Mouse (Mus musculus): ENCODE results near the gene Mark2. TPM values are rescaled to one million over a fixed set of nuclear protein-coding genes. Genes with fewer than 3 reads are reported as not detected.
A peak's percentile ranks its signal among the peaks of the same experiment; 100 is the strongest.

Gene Mark2
- polyA plus RNA-seq, 1 experiment = 52.1 TPM

GRCm38 (mm10) chr19:7236742-7237141 lies 104.9 kb downstream of the Mark2 start:
- Histone ChIP-seq H3K36me3 (ENCODE audit: control insufficient read depth, insufficient read depth, low read length, poor library complexity, severe bottlenecking) (peaks cover 16% of the 10 kb centered on the region), H3K4me3 (ENCODE audit: low read depth, low read length) (no peak overlapping the region), H3K4me1 (ENCODE audit: control insufficient read depth, insufficient read depth, low read length) (no peaks in the 10 kb centered on the region), H3K27ac (ENCODE audit: insufficient read depth, low read length) (no peak overlapping the region), H3K27me3 (ENCODE audit: control insufficient read depth, insufficient read depth, low read length, poor library complexity, severe bottlenecking) (no peaks in the 10 kb centered on the region), H3K9me3 (replicated peaks; ENCODE audit: control insufficient read depth, insufficient read depth, low read length, poor library complexity, severe bottlenecking) (no peaks in the 10 kb centered on the region), H3K9ac (ENCODE audit: low read depth, poor library complexity, severe bottlenecking) (no peak overlapping the region)
- no peak for TF ChIP-seq CTCF (IDR thresholded peaks at IDR 0.05; ENCODE audit: low read depth, low read length)
- TF ChIP-seq EP300 (IDR thresholded peaks at IDR 0.05; ENCODE audit: insufficient read depth, low read depth, low read length) = no peak
- no peak for TF ChIP-seq POLR2A (IDR thresholded peaks at IDR 0.05; ENCODE audit: insufficient read depth, low read length)

GRCm38 (mm10) chr19:7236011-7236410 lies 105.6 kb downstream of the Mark2 start:
- TF ChIP-seq EP300 (IDR thresholded peaks at IDR 0.05; ENCODE audit: insufficient read depth, low read depth, low read length) (no peak), CTCF (IDR thresholded peaks at IDR 0.05; ENCODE audit: low read depth, low read length) (no peak), POLR2A (IDR thresholded peaks at IDR 0.05; ENCODE audit: insufficient read depth, low read length) (no peak)
- Histone ChIP-seq H3K36me3 (ENCODE audit: control insufficient read depth, insufficient read depth, low read length, poor library complexity, severe bottlenecking) (peaks cover 24% of the 10 kb centered on the region), H3K9ac (ENCODE audit: low read depth, poor library complexity, severe bottlenecking) (no peak overlapping the region)

GRCm38 (mm10) chr19:7235461-7235860 lies 106.2 kb downstream of the Mark2 start:
- no peak for TF ChIP-seq EP300 (IDR thresholded peaks at IDR 0.05; ENCODE audit: insufficient read depth, low read depth, low read length)
- no peak for TF ChIP-seq POLR2A (IDR thresholded peaks at IDR 0.05; ENCODE audit: insufficient read depth, low read length)
- no peak for TF ChIP-seq CTCF (IDR thresholded peaks at IDR 0.05; ENCODE audit: low read depth, low read length)
- no peak overlapping the region for H3K9ac ChIP-seq (ENCODE audit: low read depth, poor library complexity, severe bottlenecking)
- H3K36me3 ChIP-seq (ENCODE audit: control insufficient read depth, insufficient read depth, low read length, poor library complexity, severe bottlenecking) = peaks cover 28% of the 10 kb centered on the region

More at GRCm38 (mm10) chr19:7236011-7236410, 105.6 kb downstream of the Mark2 start:
- H3K4me3 ChIP-seq (ENCODE audit: low read depth, low read length) = no peak overlapping the region
- H3K27ac ChIP-seq (ENCODE audit: insufficient read depth, low read length) = no peak overlapping the region
- no peaks in the 10 kb centered on the region for H3K9me3 ChIP-seq (replicated peaks; ENCODE audit: control insufficient read depth, insufficient read depth, low read length, poor library complexity, severe bottlenecking)
- no peaks in the 10 kb centered on the region for H3K27me3 ChIP-seq (ENCODE audit: control insufficient read depth, insufficient read depth, low read length, poor library complexity, severe bottlenecking)
- H3K4me1 ChIP-seq (ENCODE audit: control insufficient read depth, insufficient read depth, low read length) = no peaks in the 10 kb centered on the region

GRCm38 (mm10) chr19:7234537-7235221 lies 107.0 kb downstream of the Mark2 start:
- TF ChIP-seq EP300 (IDR thresholded peaks at IDR 0.05; ENCODE audit: insufficient read depth, low read depth, low read length) = 0 out of 2 replicates have a peak, but pooled peaks have one; percentile 16
- TF ChIP-seq POLR2A (IDR thresholded peaks at IDR 0.05; ENCODE audit: insufficient read depth, low read length) = no peak
- TF ChIP-seq CTCF (IDR thresholded peaks at IDR 0.05; ENCODE audit: low read depth, low read length) = peak; percentile 83
- Histone ChIP-seq H3K27ac (ENCODE audit: insufficient read depth, low read length) (no peak overlapping the region), H3K4me1 (ENCODE audit: control insufficient read depth, insufficient read depth, low read length) (no peaks in the 10 kb centered on the region), H3K9ac (ENCODE audit: low read depth, poor library complexity, severe bottlenecking) (no peak overlapping the region), H3K36me3 (ENCODE audit: control insufficient read depth, insufficient read depth, low read length, poor library complexity, severe bottlenecking) (peaks cover 36% of the 10 kb centered on the region), H3K27me3 (ENCODE audit: control insufficient read depth, insufficient read depth, low read length, poor library complexity, severe bottlenecking) (no peaks in the 10 kb centered on the region), H3K9me3 (replicated peaks; ENCODE audit: control insufficient read depth, insufficient read depth, low read length, poor library complexity, severe bottlenecking) (no peaks in the 10 kb centered on the region), H3K4me3 (ENCODE audit: low read depth, low read length) (no peak overlapping the region)

More at GRCm38 (mm10) chr19:7235461-7235860, 106.2 kb downstream of the Mark2 start:
- no peaks in the 10 kb centered on the region for H3K9me3 ChIP-seq (replicated peaks; ENCODE audit: control insufficient read depth, insufficient read depth, low read length, poor library complexity, severe bottlenecking)
- H3K4me1 ChIP-seq (ENCODE audit: control insufficient read depth, insufficient read depth, low read length) = no peaks in the 10 kb centered on the region
- H3K27ac ChIP-seq (ENCODE audit: insufficient read depth, low read length) = no peak overlapping the region
- no peak overlapping the region for H3K4me3 ChIP-seq (ENCODE audit: low read depth, low read length)
- H3K27me3 ChIP-seq (ENCODE audit: control insufficient read depth, insufficient read depth, low read length, poor library complexity, severe bottlenecking) = no peaks in the 10 kb centered on the region

GRCm38 (mm10) chr19:7226511-7226914 lies 115.1 kb downstream of the Mark2 start:
- TF ChIP-seq CTCF (IDR thresholded peaks at IDR 0.05; ENCODE audit: low read depth, low read length) (no peak), EP300 (IDR thresholded peaks at IDR 0.05; ENCODE audit: insufficient read depth, low read depth, low read length) (no peak), POLR2A (IDR thresholded peaks at IDR 0.05; ENCODE audit: insufficient read depth, low read length) (no peak)
- no peaks in the 10 kb centered on the region for H3K27me3 ChIP-seq (ENCODE audit: control insufficient read depth, insufficient read depth, low read length, poor library complexity, severe bottlenecking)
- no peak overlapping the region for H3K9ac ChIP-seq (ENCODE audit: low read depth, poor library complexity, severe bottlenecking)
- H3K27ac ChIP-seq (ENCODE audit: insufficient read depth, low read length) = no peak overlapping the region
- no peaks in the 10 kb centered on the region for H3K4me1 ChIP-seq (ENCODE audit: control insufficient read depth, insufficient read depth, low read length)
- peaks cover 40% of the 10 kb centered on the region for H3K36me3 ChIP-seq (ENCODE audit: control insufficient read depth, insufficient read depth, low read length, poor library complexity, severe bottlenecking)
- H3K9me3 ChIP-seq (replicated peaks; ENCODE audit: control insufficient read depth, insufficient read depth, low read length, poor library complexity, severe bottlenecking) = no peaks in the 10 kb centered on the region
- H3K4me3 ChIP-seq (ENCODE audit: low read depth, low read length) = no peak overlapping the region

Other genes starting within 250 kb of the Mark2 start
- 0.51 and 0.82 TPM in 2 replicates for gene Flrt1, start 236.1 kb downstream of the Mark2 start, polyA plus RNA-seq (2011; ENCODE audit: insufficient read depth, insufficient read length, low read depth, missing spikeins)
- 86.7 and 87.5 TPM in 2 replicates for gene Otub1, start 135.5 kb downstream of the Mark2 start, polyA plus RNA-seq (2011; ENCODE audit: insufficient read depth, insufficient read length, low read depth, missing spikeins)
- 584 and 638 TPM in 2 replicates for gene Cox8a, start 124.2 kb downstream of the Mark2 start, polyA plus RNA-seq (2011; ENCODE audit: insufficient read depth, insufficient read length, low read depth, missing spikeins)
- 41.0 and 45.1 TPM in 2 replicates for gene Naa40, start 100.7 kb downstream of the Mark2 start, polyA plus RNA-seq (2011; ENCODE audit: insufficient read depth, insufficient read length, low read depth, missing spikeins)
- gene Rcor2, start 74.5 kb downstream of the Mark2 start, polyA plus RNA-seq (2011; ENCODE audit: insufficient read depth, insufficient read length, low read depth, missing spikeins) = 69.4 and 78.5 TPM in 2 replicates
- 43.8 and 56.3 TPM in 2 replicates for gene Spindoc, start 41.1 kb upstream of the Mark2 start, polyA plus RNA-seq (2011; ENCODE audit: insufficient read depth, insufficient read length, low read depth, missing spikeins)
- 6.2 and 7.5 TPM in 2 replicates for gene 2700081O15Rik, start 75.8 kb upstream of the Mark2 start, polyA plus RNA-seq (2011; ENCODE audit: insufficient read depth, insufficient read length, low read depth, missing spikeins)
- 162 and 178 TPM in 2 replicates for gene Rtn3, start 141.4 kb upstream of the Mark2 start, polyA plus RNA-seq (2011; ENCODE audit: insufficient read depth, insufficient read length, low read depth, missing spikeins)
- 51.3 and 53.5 TPM in 2 replicates for gene Atl3, start 152.2 kb upstream of the Mark2 start, polyA plus RNA-seq (2011; ENCODE audit: insufficient read depth, insufficient read length, low read depth, missing spikeins)
- gene Pla2g16, start 215.6 kb upstream of the Mark2 start, polyA plus RNA-seq (2011; ENCODE audit: insufficient read depth, insufficient read length, low read depth, missing spikeins) = 10.5 and 10.7 TPM in 2 replicates